Mouse (Mus musculus) olfactory bulb, adult 2 months (tissue): Measurements from ENCODE around the gene Gipc2.

ENCODE experiments used
- CTCF ChIP-seq: fragments of 200-500 bp; IDR thresholded peaks from 2 replicates; pipeline ENCODE4 v1.5.1; 2012; ENCODE audit warnings: low read depth, mild to moderate bottlenecking, low read length, moderate library complexity; ENCODE audit not compliant: insufficient read depth
- POLR2A ChIP-seq: fragments of 200-500 bp; IDR thresholded peaks from 2 replicates; pipeline ENCODE4 v1.6.1; 2012; ENCODE audit warnings: mild to moderate bottlenecking, low read depth, low read length, moderate library complexity; ENCODE audit not compliant: insufficient read depth

DNA sequence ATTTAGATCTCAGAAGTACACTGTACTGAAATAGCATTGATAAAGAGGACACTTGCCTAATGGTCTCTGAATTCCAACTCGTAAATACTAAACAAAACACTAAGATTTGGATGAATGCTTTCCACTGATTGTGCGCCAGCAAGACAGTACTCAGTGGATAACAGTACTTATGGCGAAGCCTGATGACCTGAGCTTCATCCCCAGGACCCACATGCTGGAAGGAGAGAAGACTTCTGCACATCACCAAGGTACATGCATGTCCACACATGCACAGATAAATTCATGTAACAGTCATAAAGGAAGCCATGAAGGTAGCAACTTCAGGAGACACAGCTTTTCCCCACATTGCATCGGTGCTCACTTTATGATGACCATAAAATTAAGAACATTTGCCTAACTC, 12.8 kb upstream of the Gipc2 start:
- TF ChIP-seq CTCF: no peak
- TF ChIP-seq POLR2A: no peak
